Mouse (Mus musculus) brain, embryonic 14.5 days (tissue): ENCODE results near the gene Sorcs2. TPM values are rescaled to one million over a fixed set of nuclear protein-coding genes. Genes with fewer than 3 reads are reported as not detected.

Experiments
- DNase-seq: peaks from one replicate; pipeline ENCODE4 v3.0.0-alpha.2; 2011; ENCODE audit warnings: low read depth
- CTCF ChIP-seq: fragments of 200-500 bp; IDR thresholded peaks from 2 replicates; pipeline ENCODE4 v1.5.1; 2012; ENCODE audit warnings: inconsistent platforms, mild to moderate bottlenecking, moderate library complexity, borderline replicate concordance; ENCODE audit not compliant: insufficient read depth, insufficient read length; ENCODE audit errors: extremely low read depth
- POLR2A ChIP-seq: fragments of 200-500 bp; IDR thresholded peaks from 2 replicates; pipeline ENCODE4 v1.6.1; 2012; ENCODE audit warnings: mild to moderate bottlenecking, inconsistent platforms, borderline replicate concordance; ENCODE audit not compliant: poor library complexity, insufficient read depth, insufficient read length, severe bottlenecking; ENCODE audit errors: extremely low read depth
- polyA plus RNA-seq: library from polyadenylated mRNA; depleted of rRNA; stranded (reverse); fragments of >200 nt; gene quantifications from 2 replicates; pipeline ENCODE4 v1.2.3, GENCODE M21; 2012

Gene Sorcs2
- polyA plus RNA-seq, 1 experiment, result 29.0 TPM

- TF ChIP-seq POLR2A (no peak), CTCF (no peak)
- DNase-seq, result no peak
These were observed 96.8 kb downstream of the Sorcs2 start for GRCm38 (mm10) chr5:36301166-36301565.

GRCm38 (mm10) chr5:36298049-36298448 lies 99.9 kb downstream of the Sorcs2 start:
- DNase-seq, result no peak
- TF ChIP-seq POLR2A (no peak), CTCF (no peak)

GRCm38 (mm10) chr5:36297246-36297645 lies 100.7 kb downstream of the Sorcs2 start:
- no peak for TF ChIP-seq CTCF
- no peak for TF ChIP-seq POLR2A
- no peak for DNase-seq

- TF ChIP-seq POLR2A, result no peak
- no peak for TF ChIP-seq CTCF
- DNase-seq, result no peak
These were observed 104.6 kb downstream of the Sorcs2 start for GRCm38 (mm10) chr5:36293109-36293900.

GRCm38 (mm10) chr5:36292321-36292720 lies 105.6 kb downstream of the Sorcs2 start:
- no peak for DNase-seq
- TF ChIP-seq POLR2A (no peak), CTCF (no peak)

- DNase-seq, result no peak
- TF ChIP-seq POLR2A (no peak), CTCF (peak; percentile 48; the same call in 1 of the 2 replicates)
These were observed 106.7 kb downstream of the Sorcs2 start for GRCm38 (mm10) chr5:36291191-36291590.

GRCm38 (mm10) chr5:36285405-36285804 lies 112.5 kb downstream of the Sorcs2 start:
- TF ChIP-seq CTCF, result no peak
- DNase-seq, result peak; percentile 65

- TF ChIP-seq POLR2A, result no peak
- TF ChIP-seq CTCF, result no peak
- DNase-seq, result peak; percentile 57
These were observed 118.0 kb downstream of the Sorcs2 start for GRCm38 (mm10) chr5:36279896-36280295.

- no peak for DNase-seq
- TF ChIP-seq POLR2A, result no peak
- TF ChIP-seq CTCF, result no peak
These were observed 123.1 kb downstream of the Sorcs2 start for GRCm38 (mm10) chr5:36274684-36275394.

GRCm38 (mm10) chr5:36267194-36267769 lies 130.7 kb downstream of the Sorcs2 start:
- no peak for DNase-seq
- TF ChIP-seq POLR2A, result no peak

GRCm38 (mm10) chr5:36260862-36261261 lies 137.1 kb downstream of the Sorcs2 start:
- DNase-seq, result peak; percentile 67
- TF ChIP-seq POLR2A, result no peak
- TF ChIP-seq CTCF, result no peak

GRCm38 (mm10) chr5:36259691-36260124 lies 138.2 kb downstream of the Sorcs2 start:
- TF ChIP-seq POLR2A (no peak), CTCF (no peak)
- DNase-seq, result peak; percentile 82
